In the genomic region with DNA sequence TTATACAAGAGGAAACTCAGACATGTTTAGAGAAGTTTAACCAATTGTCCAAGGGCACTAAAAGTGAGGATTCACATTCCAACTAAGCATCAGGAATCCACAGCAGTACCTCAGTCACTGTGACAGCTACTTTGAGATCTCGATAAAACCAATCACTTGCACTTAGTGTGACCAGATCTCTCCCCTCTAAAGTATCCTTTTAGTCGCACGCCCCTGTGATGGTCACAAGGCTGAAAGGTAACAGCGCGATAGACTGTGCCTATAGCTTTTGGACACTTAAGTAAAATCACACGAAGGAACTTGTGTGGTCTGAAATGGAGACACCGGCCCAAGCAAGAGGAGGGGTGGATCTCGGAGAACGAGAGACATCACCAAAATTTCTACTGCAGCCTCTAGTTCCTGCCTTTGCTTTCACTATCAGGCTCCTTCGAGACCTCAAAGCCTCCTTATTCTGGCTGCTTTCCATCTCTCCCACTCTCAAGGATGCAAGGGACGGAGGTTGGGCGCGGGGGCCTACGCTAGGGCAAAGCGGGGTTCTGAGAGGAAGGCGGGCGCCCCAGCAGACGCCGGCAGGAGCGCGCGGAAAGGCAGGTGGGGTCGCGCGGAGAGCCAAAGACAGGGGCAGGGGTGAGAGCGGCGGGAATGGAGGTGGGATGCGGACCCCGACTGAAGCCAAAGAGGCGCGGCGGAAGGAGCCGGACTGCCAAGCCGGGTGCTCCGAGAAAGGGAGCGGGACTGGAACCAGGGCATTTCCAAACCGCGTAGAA, we compare ENCODE assay signal across 8 mouse cellular contexts. TPM values are rescaled to one million over a fixed set of nuclear protein-coding genes. Genes with fewer than 3 reads are reported as not detected.
A peak's percentile ranks its signal among the peaks of the same experiment; 100 is the strongest.
DNase-seq lines count a peak whose midpoint lies in the region; ATAC-seq lines count a peak whose summit lies in the region.

A gene (plus strand): TSS at position 518 of the 767 bp plus-strand sequence.

- H3K36me3 ChIP-seq in embryonic facial prominence, embryonic 11.5 days (replicated peaks; ENCODE audit: control insufficient read depth, insufficient read depth, low read depth, low read length) = no peaks in the 10 kb centered on the region
- H3K36me3 ChIP-seq in heart, embryonic 12.5 days = no peaks in the 10 kb centered on the region
- H3K36me3 ChIP-seq in liver, embryonic 12.5 days = no peaks in the 10 kb centered on the region

- under 1% methylated on average over 36 of the region's 38 CpGs for WGBS in embryonic facial prominence, embryonic 11.5 days
- WGBS in heart, embryonic 12.5 days = under 1% methylated on average over 29 of the region's 38 CpGs
- WGBS in liver, embryonic 12.5 days (ENCODE audit: insufficient replicate concordance) = 3% methylated on average over 38 of the region's 38 CpGs

- no peaks in the 10 kb centered on the region for H3K9me3 ChIP-seq in embryonic facial prominence, embryonic 11.5 days (replicated peaks; ENCODE audit: control insufficient read depth, low read length)
- H3K9me3 ChIP-seq in heart, embryonic 12.5 days (replicated peaks) = no peaks in the 10 kb centered on the region
- H3K9me3 ChIP-seq in liver, embryonic 12.5 days (replicated peaks) = no peaks in the 10 kb centered on the region

- no peak; the same call in 1 of the 2 replicates for ATAC-seq in embryonic facial prominence, embryonic 11.5 days (replicated peaks; ENCODE audit: insufficient number of reproducible peaks, low FRiP score, low TSS enrichment, low read depth)
- peak; percentile 52 for ATAC-seq in heart, embryonic 12.5 days (ENCODE audit: insufficient number of reproducible peaks, low FRiP score)
- ATAC-seq in liver, embryonic 12.5 days = peak; percentile 53

- H3K4me2 ChIP-seq in embryonic facial prominence, embryonic 11.5 days (ENCODE audit: low read depth, low read length) = peak within 1 kb of the TSS; percentile 91
- peak within 1 kb of the TSS; percentile 86 for H3K4me2 ChIP-seq in heart, embryonic 12.5 days
- peak within 1 kb of the TSS; percentile 98 for H3K4me2 ChIP-seq in liver, embryonic 12.5 days

- H3K9ac ChIP-seq in embryonic facial prominence, embryonic 11.5 days (replicated peaks; ENCODE audit: low read length) = peak within 1 kb of the TSS; percentile 84
- peak within 1 kb of the TSS; percentile 84 for H3K9ac ChIP-seq in heart, embryonic 12.5 days
- peak within 1 kb of the TSS; percentile 79 for H3K9ac ChIP-seq in liver, embryonic 12.5 days

- H3K27me3 ChIP-seq in embryonic facial prominence, embryonic 11.5 days (ENCODE audit: control insufficient read depth, insufficient read depth, low read length) = no peaks in the 10 kb centered on the region
- no peaks in the 10 kb centered on the region for H3K27me3 ChIP-seq in heart, embryonic 12.5 days (replicated peaks)
- H3K27me3 ChIP-seq in liver, embryonic 12.5 days (replicated peaks) = peaks cover 30% of the 10 kb centered on the region

- peak within 1 kb of the TSS; percentile 44; the same call in 1 of the 2 replicates for H3K27ac ChIP-seq in embryonic facial prominence, embryonic 11.5 days (replicated peaks; ENCODE audit: low read depth, low read length)
- H3K27ac ChIP-seq in heart, embryonic 12.5 days (ENCODE audit: poor library complexity, severe bottlenecking) = peak within 1 kb of the TSS; percentile 6; the same call in 1 of the 2 replicates
- H3K27ac ChIP-seq in liver, embryonic 12.5 days = no peak within 1 kb of the TSS

- H3K4me1 ChIP-seq in embryonic facial prominence, embryonic 11.5 days (ENCODE audit: control insufficient read depth, insufficient read depth, low read length) = no peaks in the 10 kb centered on the region
- peaks cover 5% of the 10 kb centered on the region; the same call in 1 of the 2 replicates for H3K4me1 ChIP-seq in heart, embryonic 12.5 days (replicated peaks)
- peaks cover 23% of the 10 kb centered on the region; the same call in 1 of the 2 replicates for H3K4me1 ChIP-seq in liver, embryonic 12.5 days

- H3K4me3 ChIP-seq in embryonic facial prominence, embryonic 11.5 days (ENCODE audit: low read depth, low read length) = peak within 1 kb of the TSS; percentile 76
- H3K4me3 ChIP-seq in heart, embryonic 12.5 days = peak within 1 kb of the TSS; percentile 68
- peak within 1 kb of the TSS; percentile 79 for H3K4me3 ChIP-seq in liver, embryonic 12.5 days

- peak; percentile 74 for DNase-seq in A20 (ENCODE audit: low read depth, low spot score)
- DNase-seq in adipocyte (ENCODE audit: low spot score) = peak; percentile 14
- DNase-seq in embryonic facial prominence, embryonic 11.5 days (ENCODE audit: low spot score) = peak; percentile 46
- DNase-seq in kidney, adult 9 months = peak; percentile 32
- peak; percentile 61 for DNase-seq in naive thymus-derived CD4-positive, alpha-beta T cell, adult 2 months (ENCODE audit: low read depth)
- peak; percentile 72 for DNase-seq in testis, postnatal 10 days (ENCODE audit: low spot score)

RNA-seq across cellular contexts. Expression of the gene that starts here (rescaled TPM):
- polyA plus RNA-seq in embryonic facial prominence, embryonic 11.5 days (2014; fragmentation: Nextera tagmentation; extraction: Ambion mirVana) = 0.81 and 1.4 TPM in 2 replicates
- polyA plus RNA-seq in heart, embryonic 12.5 days (2016; fragmentation: Nextera tagmentation; extraction: Ambion mirVana) = 0.91 and 1.3 TPM in 2 replicates
- polyA plus RNA-seq in liver, embryonic 12.5 days (2016; fragmentation: Nextera tagmentation; extraction: Ambion mirVana) = 16.2 and 16.7 TPM in 2 replicates

Comparison
In these comparisons a context has a peak if more than half of its experiments do, and no peak if none do; other contexts are left out.
1. DNase-seq: peak in every context shown above with its lines; median percentile 74 in A20; 72 in testis, postnatal 10 days; 61 in naive thymus-derived CD4-positive, alpha-beta T cell, adult 2 months; 46 in embryonic facial prominence, embryonic 11.5 days; 32 in kidney, adult 9 months; 14 in adipocyte.